Mouse (Mus musculus) intestine, embryonic 14.5 days (tissue): ENCODE measurements around the gene Tap2. TPM values are rescaled to one million over a fixed set of nuclear protein-coding genes. Genes with fewer than 3 reads are reported as not detected.

ENCODE experiments used
- ATAC-seq: fragments of 200-750 bp; cut with Nextera tagmentation; replicated peaks from 2 replicates; pipeline ENCODE4 v1.8.0; 2017; ENCODE audit warnings: low read depth, moderate number of reproducible peaks, moderate TSS enrichment, moderate library complexity; ENCODE audit not compliant: low FRiP score, low TSS enrichment
- DNase-seq: peaks from one replicate; pipeline ENCODE4 v3.0.0-alpha.2; 2018; ENCODE audit warnings: low spot score
- H3K27ac ChIP-seq: fragments of 300-500 bp; sonication (generic); 2 replicates; pipeline ENCODE4 v1.5.1; 2014; ENCODE audit warnings: low read depth, mild to moderate bottlenecking, control low read depth
- H3K27me3 ChIP-seq: fragments of 300-500 bp; sonication (generic); replicated peaks from 2 replicates; pipeline ENCODE4 v1.6.1; 2014; ENCODE audit warnings: low read length, control low read depth; ENCODE audit not compliant: control insufficient read depth, insufficient read depth
- H3K36me3 ChIP-seq: fragments of 300-500 bp; sonication (generic); 2 replicates; pipeline ENCODE4 v1.6.1; 2014; ENCODE audit warnings: low read length, control low read depth; ENCODE audit not compliant: control insufficient read depth, insufficient read depth
- H3K4me1 ChIP-seq: fragments of 300-500 bp; sonication (generic); replicated peaks from 2 replicates; pipeline ENCODE4 v1.6.1; 2014; ENCODE audit warnings: low read length, control low read depth, mixed read lengths; ENCODE audit not compliant: control insufficient read depth, insufficient read depth
- H3K4me2 ChIP-seq: fragments of 300-500 bp; sonication (generic); 2 replicates; pipeline ENCODE4 v1.6.1; 2014; ENCODE audit warnings: low read length
- H3K4me3 ChIP-seq: fragments of 300-500 bp; sonication (generic); 2 replicates; pipeline ENCODE4 v1.5.1; 2014; ENCODE audit warnings: low read depth, low read length, control low read depth, mixed read lengths
- H3K9ac ChIP-seq: fragments of 300-500 bp; sonication (generic); 2 replicates; pipeline ENCODE4 v1.6.1; 2014; ENCODE audit warnings: mild to moderate bottlenecking, low read length
- H3K9me3 ChIP-seq: fragments of 300-500 bp; sonication (generic); 2 replicates; pipeline ENCODE4 v1.6.1; 2016; ENCODE audit warnings: low read length, control low read depth; ENCODE audit not compliant: control insufficient read depth
- WGBS: fragments of 180-500 bp; shearing (Covaris S2); extraction: QIAGEN DNeasy Blood & Tissue Kit; methylation state at CpG from one replicate; pipeline ENCODE4 v1.1.7; 2014; 5-methylcytosine and 5-hydroxymethylcytosine counted together
- polyA plus RNA-seq: library from polyadenylated mRNA; unstranded; fragments of >200 nt; fragmentation: Nextera tagmentation; extraction: Ambion mirVana; gene quantifications from 2 replicates; pipeline ENCODE4 v1.2.1, GENCODE M21; 2014

The Tap2 gene
- polyA plus RNA-seq, 1 experiment from 2014 or later = 2.2 TPM

DNA sequence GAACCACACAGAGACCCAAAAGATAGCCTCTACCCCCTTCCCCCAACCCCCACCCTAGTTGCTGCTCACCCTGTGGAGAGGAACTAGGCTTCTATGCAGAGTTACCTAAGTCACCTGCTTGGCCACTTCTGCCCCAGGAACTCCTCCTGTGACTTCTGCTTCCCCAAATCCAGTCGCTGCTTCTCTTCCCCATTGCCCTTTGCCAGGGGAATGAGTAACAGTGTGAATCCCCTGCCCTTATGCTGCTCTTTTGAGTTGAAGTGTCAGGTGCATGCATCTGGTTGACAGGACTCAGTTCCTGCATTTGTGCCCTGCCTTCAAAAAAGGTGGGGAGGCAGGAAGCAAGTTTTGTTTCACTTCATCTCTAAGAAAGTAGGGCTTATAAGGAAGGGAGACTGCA lies 29.3 kb upstream of the Tap2 start:
- ATAC-seq (no peak), DNase-seq (no peak)
- no peak overlapping the region for H3K27ac ChIP-seq
- H3K4me3 ChIP-seq = no peak overlapping the region
- no peaks in the 10 kb centered on the region for H3K36me3 ChIP-seq
- H3K9me3 ChIP-seq = peaks cover 7% of the 10 kb centered on the region
- 0 out of 2 replicates have a peak, but pooled peaks cover 7% of the 10 kb centered on the region for H3K27me3 ChIP-seq
- no peaks in the 10 kb centered on the region for H3K4me1 ChIP-seq
- no peak overlapping the region for H3K4me2 ChIP-seq
- H3K9ac ChIP-seq = no peak overlapping the region
- WGBS = 74% methylated on average over 1 of the region's 1 CpGs

DNA sequence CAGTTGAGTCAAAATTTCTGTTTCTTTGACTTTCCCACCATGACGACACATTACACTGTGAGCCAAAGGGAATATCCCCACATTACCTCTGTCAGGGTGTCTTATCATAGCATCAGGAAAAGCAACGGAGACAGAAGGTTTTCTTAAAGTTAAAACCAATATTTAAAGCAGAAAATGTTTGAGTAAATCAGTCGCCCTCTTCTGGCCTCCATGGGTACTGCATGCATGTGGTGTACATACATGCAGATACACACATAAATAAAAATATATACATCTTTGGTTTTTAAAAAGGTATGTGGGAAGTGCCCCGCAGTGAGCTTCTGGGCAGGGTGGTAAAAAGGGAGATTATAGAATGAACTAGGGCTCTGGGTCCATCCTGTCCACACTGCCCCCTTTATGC lies 26.1 kb upstream of the Tap2 start:
- WGBS = 67% methylated on average over 4 of the region's 4 CpGs
- no peaks in the 10 kb centered on the region for H3K4me1 ChIP-seq
- H3K36me3 ChIP-seq = no peaks in the 10 kb centered on the region
- no peak overlapping the region for H3K27ac ChIP-seq
- H3K4me3 ChIP-seq = no peak overlapping the region
- peaks cover 7% of the 10 kb centered on the region for H3K9me3 ChIP-seq
- DNase-seq (no peak), ATAC-seq (no peak)
- H3K9ac ChIP-seq = no peak overlapping the region
- no peaks in the 10 kb centered on the region for H3K27me3 ChIP-seq
- H3K4me2 ChIP-seq = no peak overlapping the region

DNA sequence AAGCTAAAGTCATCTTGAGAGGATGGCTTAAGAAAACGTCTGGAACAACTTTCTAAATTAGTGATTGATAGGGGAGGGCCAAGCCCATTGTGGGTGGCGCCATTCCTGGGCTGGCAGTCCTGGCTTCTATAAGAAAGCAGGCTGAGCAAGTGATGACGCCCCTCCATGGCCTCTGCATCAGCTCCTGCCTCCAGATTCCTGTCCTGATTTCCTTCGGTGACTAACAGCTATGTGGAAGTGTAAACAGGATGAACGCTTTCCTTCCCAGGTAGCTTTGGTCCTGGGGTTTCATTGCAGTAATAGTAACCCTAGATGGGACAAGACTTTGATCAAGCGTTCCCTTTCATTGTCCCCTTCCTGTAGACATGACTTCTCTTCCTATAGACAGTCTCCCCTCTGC lies 24.3 kb upstream of the Tap2 start:
- Histone ChIP-seq H3K9me3 (peaks cover 7% of the 10 kb centered on the region), H3K4me3 (no peak overlapping the region), H3K27ac (no peak overlapping the region), H3K27me3 (peaks cover 5% of the 10 kb centered on the region; the same call in 1 of the 2 replicates), H3K4me2 (no peak overlapping the region), H3K36me3 (no peaks in the 10 kb centered on the region), H3K9ac (no peak overlapping the region), H3K4me1 (no peaks in the 10 kb centered on the region)
- no peak for ATAC-seq
- DNase-seq = no peak
- WGBS = 61% methylated on average over 6 of the region's 6 CpGs

DNA sequence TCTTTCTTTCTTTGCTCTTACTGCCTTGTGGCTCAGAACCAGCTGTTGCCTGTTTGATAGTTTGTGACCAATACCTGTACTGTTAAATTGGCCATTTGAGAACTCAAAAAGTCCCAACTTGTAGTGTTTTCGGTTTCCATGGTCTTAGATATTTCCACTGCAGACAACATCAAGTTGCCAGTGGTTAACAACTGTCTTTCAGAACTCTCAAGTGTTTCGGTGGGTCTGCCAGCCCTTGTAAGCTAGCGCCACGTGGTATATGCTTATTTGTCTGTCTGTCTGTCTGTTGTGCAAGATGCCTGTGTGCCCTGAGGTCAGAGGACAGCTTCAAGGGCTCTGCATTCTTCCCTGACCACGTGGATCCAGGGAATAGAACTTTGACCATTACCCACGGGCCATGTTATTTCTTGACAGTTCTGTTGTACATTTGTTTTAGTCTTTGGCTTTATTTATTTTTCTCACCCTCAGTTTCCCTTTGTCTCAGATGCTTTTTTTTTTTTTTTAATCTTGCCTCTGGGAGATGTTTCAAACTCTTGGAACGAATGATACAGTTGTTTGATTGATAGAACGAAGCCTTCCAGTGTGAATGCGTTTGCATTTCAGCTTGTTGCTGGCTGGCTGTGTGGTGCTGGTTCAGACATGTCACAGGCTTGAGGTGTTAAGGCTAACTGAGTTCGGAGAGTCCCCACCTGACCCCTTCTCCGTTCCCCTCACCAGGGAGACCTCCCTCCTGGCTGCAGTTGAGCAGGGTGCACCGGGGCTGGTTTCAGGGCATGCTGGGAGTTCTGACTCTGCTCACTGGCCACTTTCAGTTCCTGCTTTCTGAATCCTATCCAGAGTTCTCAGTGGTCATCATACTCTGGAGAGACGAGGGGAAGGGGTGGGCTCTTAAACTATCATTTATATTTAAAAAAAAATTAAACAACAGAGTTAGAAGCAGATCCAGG lies 23.1 kb upstream of the Tap2 start:
- Histone ChIP-seq H3K9ac (no peak overlapping the region), H3K4me2 (no peak overlapping the region), H3K9me3 (peaks cover 7% of the 10 kb centered on the region), H3K36me3 (no peaks in the 10 kb centered on the region), H3K4me1 (no peaks in the 10 kb centered on the region), H3K27ac (no peak overlapping the region), H3K27me3 (peaks cover 6% of the 10 kb centered on the region; the same call in 1 of the 2 replicates), H3K4me3 (no peak overlapping the region)
- DNase-seq (no peak), ATAC-seq (no peak)
- WGBS = 71% methylated on average over 13 of the region's 13 CpGs

DNA sequence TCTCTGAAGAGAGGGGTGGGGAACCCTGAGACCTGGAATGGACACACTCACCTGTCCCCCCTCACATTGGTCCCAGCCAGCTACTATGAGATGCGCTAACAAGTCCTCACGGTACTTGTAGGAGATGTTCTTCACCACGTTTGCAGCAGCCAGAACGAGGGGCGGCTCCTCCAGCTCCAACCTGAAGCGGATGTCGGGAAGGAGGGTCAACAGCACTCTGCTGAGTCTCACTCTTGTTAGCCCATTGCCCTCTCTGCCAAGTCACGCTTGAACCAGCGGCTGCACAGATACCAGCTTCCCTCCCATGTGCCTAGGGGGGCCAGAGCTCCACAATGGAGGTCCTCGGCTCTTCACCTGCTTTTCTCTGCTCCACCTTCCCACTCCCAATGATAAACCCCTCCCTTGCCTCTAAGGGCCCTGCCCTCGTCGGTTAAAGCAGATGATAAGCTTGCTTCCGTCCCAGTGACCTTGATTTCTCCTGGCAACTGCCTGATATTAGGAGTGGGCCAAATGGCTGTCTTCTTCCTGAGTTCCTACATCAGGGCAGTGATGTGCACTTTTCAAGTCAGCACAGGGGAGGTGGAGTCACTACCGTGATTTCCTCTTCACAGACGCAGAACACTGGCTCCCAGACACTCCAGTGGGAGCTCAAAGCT lies 19.6 kb upstream of the Tap2 start:
- Histone ChIP-seq H3K27ac (no peak overlapping the region), H3K36me3 (no peaks in the 10 kb centered on the region), H3K9me3 (no peaks in the 10 kb centered on the region), H3K4me3 (no peak overlapping the region), H3K27me3 (peaks cover 22% of the 10 kb centered on the region), H3K9ac (no peak overlapping the region), H3K4me1 (peaks cover 6% of the 10 kb centered on the region), H3K4me2 (no peak overlapping the region)
- WGBS = 69% methylated on average over 15 of the region's 15 CpGs
- DNase-seq (no peak), ATAC-seq (no peak)

DNA sequence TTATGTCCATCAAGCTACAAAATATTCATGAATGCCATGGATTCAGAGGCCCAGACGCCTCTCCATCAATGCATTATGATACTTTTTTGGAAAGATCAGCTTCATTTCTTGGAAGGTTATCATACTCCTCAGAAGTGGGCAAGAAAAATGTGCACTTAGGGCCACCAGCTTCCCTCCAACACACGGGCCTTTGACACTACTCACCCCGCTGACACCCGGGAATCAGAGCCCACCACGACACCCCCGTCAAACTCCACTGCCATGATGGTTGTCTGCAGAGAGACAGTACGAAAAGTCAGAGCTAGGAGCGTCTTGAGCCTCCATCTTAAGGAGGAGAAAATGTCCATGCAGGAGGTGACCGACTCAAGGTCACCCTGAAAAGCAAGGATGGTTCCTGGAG lies 17.8 kb upstream of the Tap2 start:
- H3K27ac ChIP-seq = no peak overlapping the region
- ATAC-seq (no peak), DNase-seq (no peak)
- no peak overlapping the region for H3K4me3 ChIP-seq
- 88% methylated on average over 9 of the region's 9 CpGs for WGBS
- H3K4me1 ChIP-seq = peaks cover 6% of the 10 kb centered on the region
- H3K27me3 ChIP-seq = peaks cover 33% of the 10 kb centered on the region
- no peaks in the 10 kb centered on the region for H3K9me3 ChIP-seq
- H3K4me2 ChIP-seq = no peak overlapping the region
- H3K9ac ChIP-seq = no peak overlapping the region
- H3K36me3 ChIP-seq = no peaks in the 10 kb centered on the region

DNA sequence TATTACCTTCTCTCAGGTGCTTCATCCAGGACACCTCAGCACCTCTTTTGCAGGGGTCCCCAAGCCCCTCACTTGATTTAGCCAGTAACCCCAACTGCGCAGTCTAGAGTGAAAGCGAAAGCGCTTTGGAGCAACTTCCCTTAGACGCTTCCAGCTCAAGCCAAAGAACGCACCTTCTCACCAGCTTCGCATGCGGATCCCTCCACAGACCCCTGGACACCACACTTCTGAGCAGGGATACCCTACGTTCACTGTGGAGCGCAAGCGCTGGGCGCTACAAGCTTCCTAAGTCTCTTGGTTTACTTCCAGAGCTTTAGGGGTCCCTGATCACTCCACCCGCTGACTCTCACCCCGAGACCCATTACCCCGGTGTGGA lies 16.5 kb upstream of the Tap2 start:
- Histone ChIP-seq H3K27ac (no peak overlapping the region), H3K9ac (peak overlapping the region; percentile 39), H3K36me3 (no peaks in the 10 kb centered on the region), H3K9me3 (no peaks in the 10 kb centered on the region), H3K4me3 (peak overlapping the region; percentile 49), H3K4me1 (peaks cover 6% of the 10 kb centered on the region), H3K4me2 (peak overlapping the region; percentile 91), H3K27me3 (peaks cover 45% of the 10 kb centered on the region)
- ATAC-seq (no peak), DNase-seq (no peak)
- 4% methylated on average over 14 of the region's 14 CpGs for WGBS

DNA sequence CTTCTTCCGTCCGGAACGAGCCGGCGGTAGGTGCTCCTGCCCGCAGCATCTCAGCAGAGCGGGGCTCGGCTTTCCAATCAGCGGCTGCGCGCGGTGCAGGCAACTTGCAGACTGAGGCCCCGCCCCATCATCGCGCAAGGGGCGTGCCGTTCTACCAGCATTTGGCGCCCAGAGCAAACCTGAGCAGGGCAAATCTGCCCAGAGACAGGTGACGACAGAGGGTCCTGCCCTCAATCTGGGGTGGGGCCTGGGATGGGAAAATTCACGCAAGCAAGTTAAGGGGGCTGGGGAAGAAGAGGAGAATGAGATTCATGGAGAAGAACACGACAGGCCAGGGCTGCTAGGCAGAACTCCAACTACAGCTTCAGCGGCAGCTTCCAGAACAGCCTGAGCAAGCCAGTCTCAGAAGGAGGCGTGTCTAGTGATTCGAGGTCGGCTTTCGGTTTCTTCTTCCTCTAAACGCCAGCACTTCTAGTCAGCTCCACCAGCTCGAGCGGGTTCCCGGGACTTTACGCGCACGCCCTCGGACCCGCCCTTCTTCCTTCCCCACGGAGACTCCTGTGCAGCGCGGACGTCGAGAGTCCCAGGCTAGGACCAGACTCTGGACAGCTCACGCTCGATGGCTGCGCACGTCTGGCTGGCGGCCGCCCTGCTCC lies 15.9 kb upstream of the Tap2 start, which contains the start of the genes Tap1 and Psmb9:
Gene Tap1 (plus strand): TSS at position 293 of the 656 bp plus-strand sequence.
Gene Psmb9 (minus strand): TSS at position 504 of the 656 bp plus-strand sequence.
- under 1% methylated on average over 46 of the region's 46 CpGs for WGBS
- ATAC-seq (peak; percentile 97), DNase-seq (peak; percentile 100)
- H3K27ac ChIP-seq = peak within 1 kb of the TSS; percentile 62
- peaks cover 6% of the 10 kb centered on the region for H3K4me1 ChIP-seq
- H3K9ac ChIP-seq = peak within 1 kb of the TSS; percentile 48
- H3K36me3 ChIP-seq = no peaks in the 10 kb centered on the region
- H3K4me3 ChIP-seq = peak within 1 kb of the TSS; percentile 49
- peaks cover 50% of the 10 kb centered on the region for H3K27me3 ChIP-seq
- H3K9me3 ChIP-seq = no peaks in the 10 kb centered on the region
- H3K4me2 ChIP-seq = peak within 1 kb of the TSS; percentile 91
